Comparison of ENCODE assay signal across 8 mouse cellular contexts in genomic region chr5:24426556-24427284, GRCm38 (mm10). TPM values are rescaled to one million over a fixed set of nuclear protein-coding genes. Genes with fewer than 3 reads are reported as not detected.
DNase-seq lines count a peak whose midpoint lies in the region; ATAC-seq and TF ChIP-seq lines count a peak whose summit lies in the region.

No protein-coding gene starts in this region.

- H3K9me3 ChIP-seq in heart, embryonic 10.5 days, result no peaks in the 10 kb centered on the region
- H3K9me3 ChIP-seq in G1E (replicated peaks), result no peaks in the 10 kb centered on the region
- H3K9me3 ChIP-seq in hindbrain, embryonic 12.5 days (replicated peaks), result no peaks in the 10 kb centered on the region
- no peaks in the 10 kb centered on the region for H3K9me3 ChIP-seq in midbrain, embryonic 10.5 days (replicated peaks)

- peaks cover 55% of the 10 kb centered on the region for H3K4me1 ChIP-seq in heart, embryonic 10.5 days
- H3K4me1 ChIP-seq in G1E (ENCODE audit: insufficient read depth, low read depth, low read length), result peaks cover 58% of the 10 kb centered on the region
- peaks cover 61% of the 10 kb centered on the region for H3K4me1 ChIP-seq in hindbrain, embryonic 12.5 days
- peaks cover 72% of the 10 kb centered on the region for H3K4me1 ChIP-seq in midbrain, embryonic 10.5 days

- no peaks in the 10 kb centered on the region for H3K27me3 ChIP-seq in heart, embryonic 10.5 days (ENCODE audit: insufficient read depth, poor library complexity, severe bottlenecking)
- H3K27me3 ChIP-seq in G1E (ENCODE audit: insufficient read depth, low read length), result no peaks in the 10 kb centered on the region
- H3K27me3 ChIP-seq in hindbrain, embryonic 12.5 days, result peaks cover 13% of the 10 kb centered on the region; the same call in 1 of the 2 replicates
- H3K27me3 ChIP-seq in midbrain, embryonic 10.5 days (ENCODE audit: low read depth, poor library complexity, severe bottlenecking), result peaks cover 29% of the 10 kb centered on the region

- H3K9ac ChIP-seq in hindbrain, embryonic 12.5 days, result 0 out of 2 replicates have a peak overlapping the region, but pooled peaks have one; percentile 69

- no peak for TF ChIP-seq CTCF in G1E (IDR thresholded peaks at IDR 0.05; ENCODE audit: low read depth, low read length)

- no peak for ATAC-seq in G1E (ENCODE audit: extremely low read depth, insufficient number of reproducible peaks, low FRiP score, poor library complexity, severe bottlenecking)
- no peak for ATAC-seq in hindbrain, embryonic 12.5 days (ENCODE audit: low FRiP score)
- ATAC-seq in CD4-positive, CD25-positive, alpha-beta regulatory T cell, adult 4 months, result no peak

- intact Hi-C loops in heart, postnatal 14 days (cut with DNase I), result loop anchor here (2.0 kb wide), 1 partner anchor 16 kb away; no protein-coding TSS in a partner anchor

- no peak for DNase-seq in heart, embryonic 10.5 days (ENCODE audit: low spot score)
- no peak for DNase-seq in heart, postnatal 14 days
- peak; percentile 47 for DNase-seq in G1E (ENCODE audit: low spot score)
- no peak for DNase-seq in midbrain, embryonic 10.5 days (ENCODE audit: low spot score)
- DNase-seq in ovary, adult 18-20 months (ENCODE audit: low spot score), result no peak
- no peak for DNase-seq in gastrocnemius, adult 8-10 months (ENCODE audit: low spot score in 2 of 2)

- H3K27ac ChIP-seq in heart, embryonic 10.5 days, result 0 out of 2 replicates have a peak overlapping the region, but pooled peaks have one; percentile 94
- no peak overlapping the region for H3K27ac ChIP-seq in hindbrain, embryonic 12.5 days
- H3K27ac ChIP-seq in midbrain, embryonic 10.5 days (replicated peaks), result peak overlapping the region; percentile 88

- H3K4me3 ChIP-seq in heart, embryonic 10.5 days, result peak overlapping the region; percentile 78
- peak overlapping the region; percentile 74; the same call in 1 of the 2 replicates for H3K4me3 ChIP-seq in G1E (ENCODE audit: low read depth, low read length)
- H3K4me3 ChIP-seq in hindbrain, embryonic 12.5 days, result peak overlapping the region; percentile 57; the same call in 1 of the 2 replicates
- peak overlapping the region; percentile 76 for H3K4me3 ChIP-seq in midbrain, embryonic 10.5 days

- H3K36me3 ChIP-seq in heart, embryonic 10.5 days, result peaks cover 30% of the 10 kb centered on the region
- peaks cover 49% of the 10 kb centered on the region for H3K36me3 ChIP-seq in G1E (replicated peaks)
- peaks cover 25% of the 10 kb centered on the region for H3K36me3 ChIP-seq in hindbrain, embryonic 12.5 days
- peaks cover 27% of the 10 kb centered on the region for H3K36me3 ChIP-seq in midbrain, embryonic 10.5 days

- peak overlapping the region; percentile 80 for H3K4me2 ChIP-seq in hindbrain, embryonic 12.5 days (replicated peaks)

- 14% methylated on average over 9 of the region's 9 CpGs for WGBS in heart, embryonic 10.5 days
- WGBS in hindbrain, embryonic 12.5 days, result 10% methylated on average over 9 of the region's 9 CpGs
- WGBS in midbrain, embryonic 10.5 days, result 9% methylated on average over 9 of the region's 9 CpGs

RNA-seq across cellular contexts. Expression of gene Slc4a2, which starts 3.1 kb away (rescaled TPM):
- polyA plus RNA-seq in heart, embryonic 10.5 days (2016; fragmentation: Nextera tagmentation; extraction: Ambion mirVana), result 33.2 and 36.0 TPM in 2 replicates
- total RNA-seq in heart, postnatal 14 days (2021), result 10 to 100 TPM; 41.3 to 51.5 TPM
- 24.7 and 42.1 TPM in 2 replicates for total RNA-seq in G1E (2014; fragmentation: Nextera tagmentation)
- 25.5 and 30.5 TPM in 2 replicates for total RNA-seq in G1E (2017)
- 17.4 and 20.0 TPM in 2 replicates for polyA plus RNA-seq in G1E (2012)
- polyA plus RNA-seq in hindbrain, embryonic 12.5 days (2016; fragmentation: Nextera tagmentation; extraction: Ambion mirVana), result 38.1 and 39.9 TPM in 2 replicates
- 32.9 and 33.3 TPM in 2 replicates for polyA plus RNA-seq in midbrain, embryonic 10.5 days (2016; fragmentation: Nextera tagmentation; extraction: Ambion mirVana)
- 10 to 100 TPM; 13.5 to 22.6 TPM for polyA plus RNA-seq in CD4-positive, CD25-positive, alpha-beta regulatory T cell, adult 4 months (2017; shearing (Covaris generic))
- total RNA-seq in gastrocnemius, adult 8-10 months (2022), result 10 to 100 TPM; 10.7 to 14.5 (median 12.6) TPM

RNA-seq across cellular contexts. Expression of gene Cdk5, which starts 3.4 kb away (rescaled TPM):
- 33.9 and 37.4 TPM in 2 replicates for polyA plus RNA-seq in heart, embryonic 10.5 days (2016; fragmentation: Nextera tagmentation; extraction: Ambion mirVana)
- total RNA-seq in heart, postnatal 14 days (2021), result 10 to 100 TPM; 22.5 to 23.4 TPM
- 14.3 and 19.1 TPM in 2 replicates for total RNA-seq in G1E (2014; fragmentation: Nextera tagmentation)
- 26.6 and 28.1 TPM in 2 replicates for total RNA-seq in G1E (2017)
- polyA plus RNA-seq in G1E (2012), result 9.8 and 12.7 TPM in 2 replicates
- polyA plus RNA-seq in hindbrain, embryonic 12.5 days (2016; fragmentation: Nextera tagmentation; extraction: Ambion mirVana), result 61.0 and 63.8 TPM in 2 replicates
- polyA plus RNA-seq in midbrain, embryonic 10.5 days (2016; fragmentation: Nextera tagmentation; extraction: Ambion mirVana), result 49.0 and 61.6 TPM in 2 replicates
- 10 to 100 TPM; 53.8 to 61.7 TPM for polyA plus RNA-seq in CD4-positive, CD25-positive, alpha-beta regulatory T cell, adult 4 months (2017; shearing (Covaris generic))
- total RNA-seq in gastrocnemius, adult 8-10 months (2022), result 10 to 100 TPM in 3 of 4 experiments, 1 to 10 TPM in 1; 9.3 to 12.6 (median 10.7) TPM

RNA-seq across cellular contexts. Expression of gene Asic3, which starts 13.5 kb away (rescaled TPM):
- 0.11 TPM in 1 of 2 replicates, not detected in the other for polyA plus RNA-seq in heart, embryonic 10.5 days (2016; fragmentation: Nextera tagmentation; extraction: Ambion mirVana)
- total RNA-seq in heart, postnatal 14 days (2021), result under 1 TPM in 1 of 2 experiments, not detected in 1; 0.39 TPM
- not detected in 2 replicates for total RNA-seq in G1E (2014; fragmentation: Nextera tagmentation)
- total RNA-seq in G1E (2017), result 0.05 TPM in 1 of 2 replicates, not detected in the other
- 0.06 TPM in 1 of 2 replicates, not detected in the other for polyA plus RNA-seq in G1E (2012)
- 1.0 and 1.2 TPM in 2 replicates for polyA plus RNA-seq in hindbrain, embryonic 12.5 days (2016; fragmentation: Nextera tagmentation; extraction: Ambion mirVana)
- polyA plus RNA-seq in midbrain, embryonic 10.5 days (2016; fragmentation: Nextera tagmentation; extraction: Ambion mirVana), result 0.19 and 0.31 TPM in 2 replicates
- polyA plus RNA-seq in CD4-positive, CD25-positive, alpha-beta regulatory T cell, adult 4 months (2017; shearing (Covaris generic)), result not detected
- total RNA-seq in gastrocnemius, adult 8-10 months (2022), result under 1 TPM in 1 of 4 experiments, not detected in 3; 0.34 TPM

RNA-seq across cellular contexts. Expression of gene Fastk, which starts 18.4 kb away (rescaled TPM):
- polyA plus RNA-seq in heart, embryonic 10.5 days (2016; fragmentation: Nextera tagmentation; extraction: Ambion mirVana), result 156 and 197 TPM in 2 replicates
- total RNA-seq in heart, postnatal 14 days (2021), result 100 to 1,000 TPM; 239 to 243 TPM
- total RNA-seq in G1E (2014; fragmentation: Nextera tagmentation) (95.9 and 97.8 TPM in 2 replicates), G1E (2017) (36.2 and 46.9 TPM in 2 replicates)
- 286 and 295 TPM in 2 replicates for polyA plus RNA-seq in G1E (2012)
- 109 and 113 TPM in 2 replicates for polyA plus RNA-seq in hindbrain, embryonic 12.5 days (2016; fragmentation: Nextera tagmentation; extraction: Ambion mirVana)
- polyA plus RNA-seq in midbrain, embryonic 10.5 days (2016; fragmentation: Nextera tagmentation; extraction: Ambion mirVana), result 107 and 113 TPM in 2 replicates
- 10 to 100 TPM; 53.4 to 57.0 TPM for polyA plus RNA-seq in CD4-positive, CD25-positive, alpha-beta regulatory T cell, adult 4 months (2017; shearing (Covaris generic))
- 100 to 1,000 TPM; 188 to 243 (median 221) TPM for total RNA-seq in gastrocnemius, adult 8-10 months (2022)

RNA-seq across cellular contexts. Expression of gene Tmub1, which starts 20.9 kb away (rescaled TPM):
- polyA plus RNA-seq in heart, embryonic 10.5 days (2016; fragmentation: Nextera tagmentation; extraction: Ambion mirVana), result 21.3 and 22.3 TPM in 2 replicates
- 10 to 100 TPM in 1 of 2 experiments, 1 to 10 TPM in 1; 9.2 to 10.9 TPM for total RNA-seq in heart, postnatal 14 days (2021)
- total RNA-seq in G1E (2014; fragmentation: Nextera tagmentation) (11.1 and 14.3 TPM in 2 replicates), G1E (2017) (13.3 and 16.1 TPM in 2 replicates)
- 36.3 and 38.1 TPM in 2 replicates for polyA plus RNA-seq in G1E (2012)
- 32.6 and 36.7 TPM in 2 replicates for polyA plus RNA-seq in hindbrain, embryonic 12.5 days (2016; fragmentation: Nextera tagmentation; extraction: Ambion mirVana)
- polyA plus RNA-seq in midbrain, embryonic 10.5 days (2016; fragmentation: Nextera tagmentation; extraction: Ambion mirVana), result 30.9 and 32.9 TPM in 2 replicates
- 10 to 100 TPM; 72.9 to 95.2 TPM for polyA plus RNA-seq in CD4-positive, CD25-positive, alpha-beta regulatory T cell, adult 4 months (2017; shearing (Covaris generic))
- 10 to 100 TPM; 18.4 to 19.9 (median 19.3) TPM for total RNA-seq in gastrocnemius, adult 8-10 months (2022)
